17 mouse cellular contexts compared by ENCODE assay signal in the genomic region with DNA sequence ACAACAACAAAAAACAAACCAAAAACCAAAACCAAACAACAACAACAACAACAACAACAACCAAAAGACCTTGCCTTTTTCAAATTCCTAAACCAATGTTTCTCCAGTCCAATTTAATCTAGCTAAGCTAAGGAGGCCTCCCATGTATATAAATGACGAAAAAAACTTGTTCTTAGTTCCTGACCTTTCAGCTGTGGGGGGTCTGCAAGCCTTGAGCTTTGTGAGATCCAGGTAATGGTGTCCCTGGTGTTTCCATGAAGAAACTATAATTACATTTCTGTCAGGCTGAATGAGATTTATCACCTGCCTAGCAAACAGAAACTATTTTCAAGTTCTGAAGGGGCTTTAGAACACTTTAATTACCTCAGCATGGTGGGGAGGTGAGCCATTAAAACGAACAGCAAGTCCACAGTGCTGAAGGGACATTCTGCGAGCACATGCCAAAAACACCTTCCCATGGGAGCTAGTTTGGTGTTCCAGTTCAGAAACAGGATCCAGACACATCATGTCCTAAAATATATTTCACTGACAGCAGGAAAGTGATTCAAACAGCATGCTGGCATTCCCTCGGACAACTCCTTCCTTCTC. TPM values are rescaled to one million over a fixed set of nuclear protein-coding genes. Genes with fewer than 3 reads are reported as not detected.
A peak's percentile ranks its signal among the peaks of the same experiment; 100 is the strongest.
DNase-seq lines count a peak whose midpoint lies in the region; ATAC-seq lines count a peak whose summit lies in the region.
"Had no signal": no experiment of that assay in that cellular context is flagged by ENCODE, and none has a peak within 500 bp of the region (broad histone marks: within the 10 kb centered on the region; RNA-seq: fewer than 3 reads in every experiment).

No protein-coding gene starts in this region.

- no peaks in the 10 kb centered on the region for H3K36me3 ChIP-seq in heart, embryonic 11.5 days (ENCODE audit: control insufficient read depth, insufficient read depth, low read length)
- H3K36me3 ChIP-seq in embryonic facial prominence, embryonic 12.5 days = no peaks in the 10 kb centered on the region
- no peaks in the 10 kb centered on the region for H3K36me3 ChIP-seq in limb, embryonic 12.5 days
- H3K36me3 ChIP-seq in forebrain, embryonic 10.5 days (replicated peaks) = no peaks in the 10 kb centered on the region

- no peak for ATAC-seq in heart, embryonic 11.5 days (replicated peaks; ENCODE audit: insufficient number of reproducible peaks, low FRiP score, low TSS enrichment)
- ATAC-seq in embryonic facial prominence, embryonic 12.5 days (ENCODE audit: insufficient number of reproducible peaks, insufficient read depth, low FRiP score, low TSS enrichment) = no peak
- ATAC-seq in limb, embryonic 12.5 days (ENCODE audit: insufficient number of reproducible peaks, insufficient read depth, low FRiP score, low TSS enrichment, low read depth) = peak; percentile 86
- ATAC-seq: CD4-positive, CD25-positive, alpha-beta regulatory T cell, adult 4 months; Patski had no signal

- H3K27me3 ChIP-seq in heart, embryonic 11.5 days (ENCODE audit: control insufficient read depth, insufficient read depth, low read length) = no peaks in the 10 kb centered on the region
- no peaks in the 10 kb centered on the region for H3K27me3 ChIP-seq in embryonic facial prominence, embryonic 12.5 days
- no peaks in the 10 kb centered on the region for H3K27me3 ChIP-seq in limb, embryonic 12.5 days
- H3K27me3 ChIP-seq in forebrain, embryonic 10.5 days (ENCODE audit: poor library complexity, severe bottlenecking) = no peaks in the 10 kb centered on the region
- H3K27me3 ChIP-seq: Patski had no signal

- WGBS in heart, embryonic 11.5 days (ENCODE audit: insufficient replicate concordance) = 54% methylated on average over 4 of the region's 4 CpGs
- 23% methylated on average over 4 of the region's 4 CpGs for WGBS in embryonic facial prominence, embryonic 12.5 days
- 3% methylated on average over 4 of the region's 4 CpGs for WGBS in limb, embryonic 12.5 days
- WGBS in forebrain, embryonic 10.5 days = 44% methylated on average over 4 of the region's 4 CpGs

- no peak overlapping the region for H3K9ac ChIP-seq in heart, embryonic 11.5 days (ENCODE audit: low read depth, low read length)
- H3K9ac ChIP-seq in embryonic facial prominence, embryonic 12.5 days = no peak overlapping the region
- H3K9ac ChIP-seq in limb, embryonic 12.5 days (replicated peaks) = no peak overlapping the region

- H3K9me3 ChIP-seq in heart, embryonic 11.5 days (replicated peaks; ENCODE audit: control insufficient read depth, low read length) = no peaks in the 10 kb centered on the region
- no peaks in the 10 kb centered on the region for H3K9me3 ChIP-seq in embryonic facial prominence, embryonic 12.5 days
- H3K9me3 ChIP-seq in limb, embryonic 12.5 days = no peaks in the 10 kb centered on the region
- H3K9me3 ChIP-seq in forebrain, embryonic 10.5 days = no peaks in the 10 kb centered on the region

- no peak overlapping the region for H3K4me2 ChIP-seq in heart, embryonic 11.5 days
- no peak overlapping the region for H3K4me2 ChIP-seq in embryonic facial prominence, embryonic 12.5 days (replicated peaks)
- H3K4me2 ChIP-seq in limb, embryonic 12.5 days = 0 out of 2 replicates have a peak overlapping the region, but pooled peaks have one; percentile 11

- peak; percentile 74 for DNase-seq in heart, adult 8-10 months (ENCODE audit: low spot score)
- DNase-seq in gastrocnemius, postnatal 25 days = peak; percentile 73
- DNase-seq in right cerebral cortex, postnatal 25 days = no peak
- DNase-seq in forebrain, embryonic 10.5 days (ENCODE audit: extremely low spot score, low spot score) = no peak
- DNase-seq in cerebellum, adult 18-20 months = no peak
- DNase-seq: cerebellum, adult 11 months; lung, postnatal 36 days; thymus, postnatal 4 days had no signal

- H3K4me3 ChIP-seq in heart, embryonic 11.5 days (ENCODE audit: low read depth, low read length) = no peak overlapping the region
- no peak overlapping the region for H3K4me3 ChIP-seq in embryonic facial prominence, embryonic 12.5 days
- H3K4me3 ChIP-seq in limb, embryonic 12.5 days (replicated peaks) = no peak overlapping the region
- no peak overlapping the region for H3K4me3 ChIP-seq in forebrain, embryonic 10.5 days

- no peaks in the 10 kb centered on the region for H3K4me1 ChIP-seq in heart, embryonic 11.5 days (ENCODE audit: control insufficient read depth, insufficient read depth, low read length)
- peaks cover 21% of the 10 kb centered on the region for H3K4me1 ChIP-seq in embryonic facial prominence, embryonic 12.5 days
- H3K4me1 ChIP-seq in limb, embryonic 12.5 days (replicated peaks) = peaks cover 50% of the 10 kb centered on the region
- H3K4me1 ChIP-seq in forebrain, embryonic 10.5 days = peaks cover 19% of the 10 kb centered on the region

- no peak overlapping the region for H3K27ac ChIP-seq in heart, embryonic 11.5 days (ENCODE audit: low read depth, low read length)
- H3K27ac ChIP-seq in embryonic facial prominence, embryonic 12.5 days = peak overlapping the region; percentile 43; the same call in 1 of the 2 replicates
- peak overlapping the region; percentile 98 for H3K27ac ChIP-seq in limb, embryonic 12.5 days
- no peak overlapping the region for H3K27ac ChIP-seq in forebrain, embryonic 10.5 days

RNA-seq across cellular contexts. Expression of a gene that starts 4.6 kb away (rescaled TPM):
- not detected for total RNA-seq in heart, adult 8-10 months (2022)
- polyA plus RNA-seq in heart, embryonic 11.5 days (2014; fragmentation: Nextera tagmentation; extraction: Ambion mirVana) = not detected in 2 replicates
- not detected in 2 replicates for polyA plus RNA-seq in embryonic facial prominence, embryonic 12.5 days (2016; fragmentation: Nextera tagmentation; extraction: Ambion mirVana)
- total RNA-seq in gastrocnemius, postnatal 25 days (2021) = not detected
- not detected in 2 replicates for polyA plus RNA-seq in limb, embryonic 12.5 days (2016; fragmentation: Nextera tagmentation; extraction: Ambion mirVana)
- not detected in 2 replicates for polyA plus RNA-seq in forebrain, embryonic 10.5 days (2016; fragmentation: Nextera tagmentation; extraction: Ambion mirVana)
- total RNA-seq: adrenal gland, postnatal 36 days; layer of hippocampus, adult 8-10 months; liver, adult 2 months had no signal
- polyA plus RNA-seq: CD4-positive, CD25-positive, alpha-beta regulatory T cell, adult 4 months; hindbrain, embryonic 11.5 days; liver, adult 2 months; Patski had no signal

RNA-seq across cellular contexts. Expression of a gene that starts 15.1 kb away (rescaled TPM):
- total RNA-seq in heart, adult 8-10 months (2022) = 10 to 100 TPM in 3 of 4 experiments, 1 to 10 TPM in 1; 10.0 to 11.2 (median 10.5) TPM
- polyA plus RNA-seq in heart, embryonic 11.5 days (2014; fragmentation: Nextera tagmentation; extraction: Ambion mirVana) = 25.8 and 29.8 TPM in 2 replicates
- polyA plus RNA-seq in embryonic facial prominence, embryonic 12.5 days (2016; fragmentation: Nextera tagmentation; extraction: Ambion mirVana) = 44.1 and 48.3 TPM in 2 replicates
- total RNA-seq in gastrocnemius, postnatal 25 days (2021) = 10 to 100 TPM; 15.1 to 16.4 TPM
- polyA plus RNA-seq in limb, embryonic 12.5 days (2016; fragmentation: Nextera tagmentation; extraction: Ambion mirVana) = 43.2 and 45.9 TPM in 2 replicates
- polyA plus RNA-seq in forebrain, embryonic 10.5 days (2016; fragmentation: Nextera tagmentation; extraction: Ambion mirVana) = 21.0 and 25.0 TPM in 2 replicates

Comparison
In these comparisons a context has a peak if more than half of its experiments do, and no peak if none do; other contexts are left out.
1. DNase-seq: peak in heart, adult 8-10 months (single experiment) and gastrocnemius, postnatal 25 days (single experiment); none in right cerebral cortex, postnatal 25 days (single experiment), forebrain, embryonic 10.5 days (single experiment) and cerebellum, adult 18-20 months (0 of 2).
2. H3K27ac ChIP-seq: peak in embryonic facial prominence, embryonic 12.5 days (single experiment) and limb, embryonic 12.5 days (single experiment); none in heart, embryonic 11.5 days (single experiment) and forebrain, embryonic 10.5 days (single experiment).